Mouse (Mus musculus) c-Kit-positive CD71-positive TER-119-negative erythroid progenitor cells, embryonic 14.5 days (primary cell): ENCODE measurements around the gene Sh3pxd2a.
"Not testable (repeated sequence)": the region's sequence is repeated elsewhere in the genome, so short reads cannot be mapped to it uniquely, and the experiment has no call there.

Source experiments
- DNase-seq: peaks from one replicate; pipeline ENCODE4 v3.0.0-alpha.2; 2013; ENCODE audit warnings: low read depth

Sh3pxd2a gene

DNA sequence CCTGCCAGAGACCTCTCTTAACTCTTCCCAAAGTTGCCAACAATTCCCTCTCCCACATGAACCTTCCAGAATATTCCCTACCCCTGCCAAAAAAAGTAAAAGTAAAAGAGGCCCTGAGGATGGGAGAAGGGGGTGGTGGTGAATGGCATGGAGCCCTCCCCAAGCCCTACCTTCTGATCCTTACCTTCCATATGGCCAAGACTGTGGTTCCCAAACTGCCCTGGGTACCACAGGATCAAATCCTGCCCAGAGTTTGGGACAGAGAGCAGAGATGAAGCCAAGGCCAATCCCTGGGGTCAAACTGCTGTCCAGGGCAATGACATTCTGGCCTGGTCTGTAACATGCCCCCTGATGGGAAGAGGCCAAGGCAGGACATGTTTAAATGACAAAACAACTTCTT is 55.1 kb downstream of the Sh3pxd2a start:
- no peak for DNase-seq

DNA sequence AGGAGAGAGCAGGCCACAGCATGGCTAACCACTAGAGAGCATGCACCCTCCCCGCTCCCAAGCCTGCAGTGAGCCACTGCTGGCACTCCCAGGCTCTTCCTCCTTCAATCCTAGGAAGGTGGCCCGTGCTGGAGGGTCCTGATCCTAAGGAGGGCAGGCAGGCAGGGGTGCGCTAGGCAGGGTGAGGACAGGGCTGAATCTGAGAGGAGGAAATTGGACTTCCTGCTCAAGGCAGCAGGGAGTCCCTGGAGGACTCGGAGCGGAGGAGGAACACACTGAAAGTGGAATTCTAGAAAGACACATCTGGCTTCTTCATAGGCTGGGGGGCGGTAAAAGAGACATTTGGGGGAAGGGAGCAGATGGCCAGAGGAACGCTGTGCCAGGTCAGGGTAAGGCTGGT is 55.5 kb downstream of the Sh3pxd2a start:
- DNase-seq: no peak

DNA sequence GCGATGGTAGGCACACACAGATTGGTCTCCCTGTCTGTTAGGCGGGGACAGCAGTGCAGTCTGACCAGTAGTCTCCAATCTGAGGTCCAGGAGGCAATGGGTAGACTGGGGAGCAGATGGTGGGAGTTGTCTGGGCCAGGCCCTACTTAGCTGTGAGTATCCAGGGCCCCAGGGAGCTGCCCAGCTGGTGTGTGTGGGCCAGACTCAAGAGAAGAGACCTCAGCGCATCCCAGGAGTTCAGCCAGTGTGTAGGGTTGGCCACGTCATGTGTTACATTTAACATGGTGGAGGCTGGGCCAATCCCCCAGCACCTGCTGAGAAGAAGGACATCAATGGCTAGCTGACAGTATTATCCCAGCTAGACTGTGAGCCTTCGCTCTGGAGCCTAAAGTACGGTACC is 56.9 kb downstream of the Sh3pxd2a start:
- DNase-seq: no peak

DNA sequence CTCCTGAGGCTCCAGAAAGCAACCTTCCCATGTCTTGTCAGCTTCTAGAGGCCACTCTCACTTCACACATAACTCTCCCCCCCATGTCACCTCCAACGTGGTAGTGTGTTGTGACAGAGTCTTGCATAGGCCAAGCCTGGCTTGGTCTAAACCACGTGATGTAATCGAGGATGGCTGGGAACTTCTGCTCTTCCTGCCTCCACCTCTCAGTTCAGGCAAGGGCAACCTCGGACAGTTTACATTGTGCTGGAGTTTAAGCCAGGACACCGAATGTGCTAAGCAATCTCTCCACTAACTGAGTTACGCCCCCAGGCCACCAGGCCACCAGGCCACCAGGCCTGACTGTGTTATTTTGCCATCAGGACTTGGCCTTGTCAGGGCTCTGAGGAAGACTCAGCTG is 57.7 kb downstream of the Sh3pxd2a start:
- DNase-seq: no peak

DNA sequence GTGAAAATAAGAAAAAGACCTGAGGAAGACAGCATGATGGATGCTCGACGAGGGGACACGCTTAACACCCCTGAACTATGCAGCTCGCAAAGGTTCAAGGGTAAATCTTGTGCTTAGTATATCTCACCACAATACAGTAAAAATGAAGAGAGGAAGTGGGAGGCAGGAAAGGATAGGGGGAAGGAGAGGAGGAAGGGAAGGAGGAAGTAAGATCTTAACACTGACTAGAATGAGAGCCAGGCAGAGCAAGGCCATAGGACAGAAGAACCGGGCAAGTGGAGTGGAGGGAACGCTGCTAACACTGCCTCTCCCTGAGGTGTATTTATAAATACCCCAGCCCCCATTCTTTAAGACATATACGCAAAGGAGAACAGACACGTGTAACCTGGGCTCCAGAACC is 58.7 kb downstream of the Sh3pxd2a start:
- DNase-seq: no peak

DNA sequence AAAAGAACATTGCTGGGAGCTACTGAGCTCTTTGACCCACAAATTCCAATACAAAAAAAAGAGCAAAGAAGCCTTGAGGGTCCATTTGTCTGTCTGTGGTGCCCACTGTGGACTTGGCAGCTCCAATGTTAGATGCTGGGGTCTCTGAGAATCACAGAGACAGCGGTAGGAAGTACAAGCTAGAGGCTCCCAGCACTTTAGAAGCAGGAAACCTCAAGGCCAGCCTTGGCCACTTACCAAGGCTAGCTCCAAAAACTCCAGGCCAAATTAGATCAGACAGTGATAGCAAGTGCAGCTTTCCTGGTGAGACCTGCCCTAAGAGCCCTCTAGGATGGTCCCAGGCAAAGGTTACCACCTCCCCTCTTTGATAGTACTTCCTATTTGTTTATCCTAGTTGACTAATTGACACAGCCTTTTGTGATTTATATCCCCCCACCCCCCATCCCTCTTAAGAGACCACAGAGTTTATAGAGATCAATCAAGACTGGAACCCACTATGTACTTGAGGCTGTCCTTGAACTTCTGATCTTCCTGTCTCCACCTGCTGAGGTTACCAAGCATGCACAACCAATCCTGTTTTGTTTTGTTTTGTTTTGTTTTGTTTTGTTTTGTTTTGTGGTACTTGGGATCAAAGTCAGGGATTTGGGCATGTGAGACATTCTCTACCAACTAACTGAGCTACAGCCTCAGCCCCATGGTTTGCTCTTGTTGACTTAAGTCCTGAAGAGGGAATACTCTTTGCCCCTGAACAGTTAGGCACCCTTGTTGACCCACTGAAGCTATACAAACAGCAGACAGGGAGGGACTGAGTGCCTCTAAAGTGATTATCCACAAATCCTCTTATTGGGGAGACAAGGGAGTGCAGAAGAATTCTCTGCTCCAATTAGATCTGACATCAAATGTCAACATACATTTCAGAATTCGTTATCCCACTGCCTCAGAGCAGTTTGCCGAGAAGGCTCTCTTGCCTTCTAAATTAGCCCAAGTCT is 60.5 kb downstream of the Sh3pxd2a start:
- DNase-seq: no peak

DNA sequence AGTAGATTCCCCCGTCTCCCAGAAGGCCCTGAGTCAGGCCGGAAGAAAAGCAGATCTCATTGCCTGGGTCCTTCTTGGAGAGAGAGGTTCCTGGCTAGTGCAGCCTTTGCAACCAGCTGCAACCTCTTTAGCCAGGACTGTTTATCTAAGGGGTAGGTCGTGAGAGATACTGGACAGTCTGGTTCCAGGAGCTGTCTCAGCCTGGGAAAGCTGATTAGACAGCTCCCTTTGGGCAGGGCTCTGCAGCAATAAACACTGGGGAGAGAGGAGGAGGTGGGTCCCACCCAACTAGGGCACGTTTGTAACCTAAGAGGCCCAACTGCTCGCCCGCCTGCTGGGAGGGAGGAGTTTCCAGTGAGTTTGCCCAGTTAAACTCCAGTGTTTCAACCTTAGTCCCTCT is 61.2 kb downstream of the Sh3pxd2a start:
- DNase-seq: peak; percentile 79

DNA sequence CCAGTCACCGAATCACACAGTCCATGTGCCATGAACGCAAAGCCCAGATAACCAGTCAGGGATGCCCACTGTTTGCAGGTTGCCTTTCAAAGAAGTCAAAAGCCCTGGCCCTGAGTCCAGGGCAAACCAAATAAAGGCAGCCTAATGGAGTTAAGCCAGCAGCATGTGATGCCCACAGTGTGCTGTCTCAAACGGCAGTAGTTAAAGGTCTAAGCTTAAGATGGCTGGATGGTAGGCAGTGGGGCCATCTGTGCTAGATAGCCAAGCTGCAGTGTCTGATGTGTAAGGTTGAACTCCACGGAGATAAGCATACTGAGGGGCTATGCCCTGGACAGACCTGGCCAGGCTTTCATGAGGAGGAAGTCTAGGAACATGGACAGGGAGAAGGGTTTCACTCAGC is 61.7 kb downstream of the Sh3pxd2a start:
- peak; percentile 35 for DNase-seq

DNA sequence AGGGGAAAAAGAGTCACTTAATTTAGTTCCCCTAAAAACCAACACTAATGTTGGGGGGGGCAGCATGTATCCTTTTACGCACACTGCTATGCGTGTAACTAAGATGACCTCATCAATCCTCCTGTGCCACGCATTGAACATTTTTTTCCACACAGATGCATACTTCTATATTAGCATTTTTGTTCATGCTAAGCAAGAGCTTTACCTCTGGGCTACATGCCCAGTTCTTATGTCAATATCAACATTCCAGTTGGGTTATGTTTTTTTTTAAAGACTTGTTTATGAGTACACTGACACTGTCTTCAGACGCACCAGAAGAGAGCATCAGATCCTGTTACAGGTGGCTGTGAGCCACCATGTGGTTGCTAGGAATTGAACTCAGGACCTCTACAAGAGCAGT is 64.5 kb downstream of the Sh3pxd2a start:
- DNase-seq: no peak

DNA sequence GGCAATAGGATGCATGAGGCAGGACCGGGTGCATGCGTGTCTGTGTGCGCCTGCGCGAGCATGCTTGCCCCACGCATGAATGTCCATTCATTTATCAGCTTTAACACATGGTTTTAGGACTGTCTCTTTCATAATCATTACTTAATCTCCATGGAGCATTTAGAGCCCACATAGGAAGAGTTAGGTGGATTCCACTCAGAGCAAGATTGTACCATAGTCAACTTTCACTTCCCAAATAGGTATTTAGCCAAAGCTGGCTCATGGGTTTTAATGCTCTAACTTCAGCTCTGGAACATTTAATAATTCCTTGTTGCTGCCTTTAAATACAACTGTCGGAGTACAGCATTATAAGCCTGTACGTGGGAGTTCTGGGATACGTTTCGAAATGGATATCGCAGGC is 65.2 kb downstream of the Sh3pxd2a start:
- DNase-seq: no peak

DNA sequence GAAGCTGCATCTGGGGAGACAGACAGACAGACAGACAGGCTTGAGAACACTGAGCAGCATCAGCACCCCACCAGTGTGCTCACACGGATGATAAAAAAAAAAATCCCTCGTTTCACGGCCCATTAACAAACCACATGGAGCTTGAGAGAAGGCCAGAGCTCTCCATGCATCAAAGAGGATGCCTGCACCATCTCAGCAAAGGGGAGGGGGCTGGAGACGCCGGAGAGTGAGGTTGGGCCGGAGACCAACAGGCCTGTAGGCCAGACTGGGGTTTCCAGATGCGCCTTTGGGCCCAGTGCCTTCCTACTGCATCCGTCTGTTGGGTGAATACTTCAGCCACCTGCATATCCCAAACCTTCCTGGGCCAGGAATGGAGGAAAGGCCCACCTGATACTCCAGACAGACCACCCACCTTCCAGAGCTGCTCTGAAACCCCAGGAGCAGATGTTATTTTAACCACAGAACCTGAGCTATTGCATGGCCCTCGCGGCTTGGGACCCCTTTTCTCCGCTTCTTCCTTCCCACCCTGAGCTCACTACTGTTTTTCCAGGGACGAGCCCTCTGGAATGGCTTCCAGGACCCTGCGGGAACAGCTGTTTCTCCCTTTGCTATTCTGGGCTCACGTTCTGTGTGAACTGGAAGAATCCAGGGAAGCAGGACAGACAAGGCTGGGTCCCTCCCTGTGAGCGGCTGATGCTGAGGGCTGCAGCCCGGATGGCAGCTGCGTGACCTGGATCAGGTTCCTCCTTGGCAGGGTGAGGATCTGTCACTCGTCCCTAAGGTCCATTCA is 66.1 kb downstream of the Sh3pxd2a start:
- DNase-seq: no peak

DNA sequence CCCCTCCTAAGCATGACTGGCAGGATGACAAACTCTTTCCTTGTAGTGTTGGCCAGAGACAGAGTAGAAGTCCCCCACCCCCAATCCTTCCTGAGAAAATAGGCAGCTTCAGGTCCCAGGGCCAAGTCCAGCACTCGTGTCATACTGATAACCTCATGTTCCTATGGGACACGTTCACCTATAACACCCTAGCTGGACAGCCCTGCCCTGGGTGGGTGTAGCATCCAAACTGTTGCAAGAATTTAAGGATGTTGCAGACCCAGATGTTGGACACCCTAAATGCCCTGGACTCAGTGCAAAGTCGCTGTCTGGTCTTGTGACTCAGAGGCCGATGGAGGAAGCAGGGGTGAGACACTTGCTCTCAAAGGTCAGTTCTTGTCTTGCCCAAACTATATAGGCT is 68.9 kb downstream of the Sh3pxd2a start:
- no peak for DNase-seq

DNA sequence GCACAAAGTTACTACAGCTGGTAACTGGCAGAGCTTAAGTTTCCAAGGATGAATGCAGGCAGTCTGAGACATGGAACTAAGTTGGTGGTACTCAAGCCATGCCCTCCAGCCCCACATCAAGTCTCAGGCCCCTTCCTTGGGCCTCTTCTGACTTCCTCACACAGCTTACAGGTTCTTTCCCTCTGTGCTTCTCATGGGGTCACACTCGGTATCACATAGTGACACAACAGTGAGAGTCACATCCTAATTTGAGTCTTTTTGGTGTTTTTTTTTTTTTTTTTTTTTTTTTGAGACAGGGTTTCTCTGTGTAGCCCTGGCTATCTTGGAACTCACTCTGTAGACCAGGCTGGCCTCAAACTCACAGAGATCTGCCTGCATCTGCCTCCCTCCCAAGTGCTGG is 69.4 kb downstream of the Sh3pxd2a start:
- DNase-seq: not testable (repeated sequence)

DNA sequence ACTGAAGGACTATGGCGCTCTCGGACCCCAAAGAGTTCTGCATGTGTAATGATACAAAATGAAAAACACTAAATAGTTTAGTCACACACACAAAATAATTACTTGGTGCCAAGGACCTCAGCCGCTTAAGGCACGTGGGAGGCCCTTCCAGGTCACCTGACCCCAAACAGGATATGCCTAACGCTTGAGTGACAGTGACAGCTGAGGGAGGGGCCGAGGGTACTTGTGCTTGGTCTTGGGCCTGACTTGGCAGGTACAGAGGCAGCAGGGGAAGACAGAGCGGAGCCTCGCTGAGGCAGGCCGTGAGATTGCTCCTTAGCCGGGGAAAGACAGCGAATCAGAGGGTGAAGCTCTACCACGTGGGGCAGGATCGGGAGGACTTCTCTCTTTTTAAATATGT is 73.3 kb downstream of the Sh3pxd2a start:
- no peak for DNase-seq

DNA sequence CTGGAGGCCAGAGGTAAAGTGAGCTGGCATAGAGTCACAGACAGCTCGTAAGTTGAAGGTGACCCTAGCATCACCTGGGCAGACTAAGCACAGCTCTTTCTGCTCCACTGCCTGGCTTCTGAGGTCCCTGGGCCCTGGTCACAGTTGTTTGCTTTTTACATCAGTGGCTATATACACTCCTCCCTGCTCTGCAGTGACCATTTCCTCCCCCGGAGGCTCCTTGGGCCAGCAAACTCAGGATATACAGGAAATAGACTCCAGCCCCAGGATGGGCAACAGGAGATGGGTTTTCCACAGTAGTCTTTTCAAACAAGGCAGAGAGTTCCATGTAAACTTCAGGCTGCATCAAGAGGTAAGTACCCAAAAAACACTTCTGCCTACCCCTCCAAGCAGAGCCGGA is 76.3 kb downstream of the Sh3pxd2a start:
- DNase-seq: no peak

DNA sequence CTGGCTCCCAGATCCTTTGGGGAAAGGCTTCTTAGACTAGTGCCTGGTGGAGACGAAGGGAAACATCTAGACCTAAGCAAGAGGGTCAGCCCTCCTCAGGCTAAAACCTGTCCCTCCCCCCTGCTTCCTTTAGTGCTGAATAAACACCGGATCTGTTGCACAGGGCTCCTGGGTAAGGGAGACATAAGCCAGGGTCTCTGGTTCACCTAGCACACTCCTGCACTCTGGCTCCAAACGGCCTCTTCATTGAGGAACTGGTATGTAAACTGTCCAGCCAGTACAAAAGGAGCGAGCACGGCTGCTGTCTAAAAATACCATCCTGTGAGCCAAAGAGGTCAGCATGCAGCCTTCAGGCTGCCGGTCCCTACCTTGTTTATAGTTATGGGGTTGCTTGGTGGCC is 76.8 kb downstream of the Sh3pxd2a start:
- DNase-seq: no peak

DNA sequence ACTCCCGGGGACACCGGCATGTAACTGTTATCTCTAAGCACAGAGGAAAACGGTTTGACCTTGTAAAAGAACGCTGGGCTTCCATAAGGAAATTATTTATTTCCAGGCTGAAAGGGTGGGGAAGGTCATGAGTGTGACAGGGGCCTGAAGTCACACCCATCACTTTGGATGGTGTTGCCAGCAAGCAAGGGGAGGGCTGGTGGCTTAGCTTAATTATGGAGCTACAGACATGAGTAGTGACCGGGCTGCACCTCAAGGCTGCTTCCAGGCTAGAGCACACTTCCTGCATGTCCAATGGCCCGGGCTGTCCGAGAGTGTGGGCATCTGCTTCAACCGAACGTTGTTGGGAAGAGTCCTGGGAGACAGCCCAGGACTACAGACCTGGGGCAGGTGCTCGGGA is 78.2 kb downstream of the Sh3pxd2a start:
- DNase-seq: no peak

DNA sequence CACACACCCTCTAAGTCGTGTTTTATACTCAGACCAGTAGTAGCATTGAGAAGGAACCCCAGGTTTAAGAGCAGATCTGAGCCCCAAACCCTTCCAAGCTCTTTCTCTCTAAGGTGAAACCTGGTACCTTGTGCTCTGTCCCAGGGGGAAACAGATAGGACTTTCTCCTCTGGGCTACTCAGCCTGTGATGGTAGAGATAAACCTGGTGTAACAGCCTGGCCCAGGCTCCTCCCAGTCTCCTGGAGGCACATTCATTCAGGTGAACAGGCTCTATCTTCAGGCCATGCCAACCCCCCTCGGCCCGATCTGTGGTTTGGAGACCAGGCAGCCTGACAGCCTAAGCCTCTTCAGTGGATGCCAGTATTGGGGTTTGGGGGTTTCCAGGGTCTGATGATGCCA is 79.6 kb downstream of the Sh3pxd2a start:
- DNase-seq: peak; percentile 43

DNA sequence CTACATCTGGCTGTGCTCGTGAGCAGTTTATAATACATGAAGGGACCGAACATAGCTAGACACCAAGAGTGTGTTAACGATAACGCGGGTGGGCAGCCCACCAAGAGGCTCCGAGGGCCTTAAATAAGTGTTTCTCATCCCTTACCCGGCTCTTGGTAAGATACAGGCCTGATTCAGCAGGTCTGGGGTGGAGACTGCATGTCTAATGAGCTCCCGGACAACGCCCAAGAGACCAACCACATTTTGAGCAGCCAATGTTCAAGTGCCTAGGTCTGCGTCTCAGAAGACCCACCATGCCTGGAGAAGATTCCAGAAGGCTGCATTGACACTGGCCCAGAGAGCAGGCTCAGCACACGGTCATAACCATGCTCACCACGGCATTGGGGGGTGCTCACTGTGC is 80.2 kb downstream of the Sh3pxd2a start:
- peak; percentile 51 for DNase-seq

DNA sequence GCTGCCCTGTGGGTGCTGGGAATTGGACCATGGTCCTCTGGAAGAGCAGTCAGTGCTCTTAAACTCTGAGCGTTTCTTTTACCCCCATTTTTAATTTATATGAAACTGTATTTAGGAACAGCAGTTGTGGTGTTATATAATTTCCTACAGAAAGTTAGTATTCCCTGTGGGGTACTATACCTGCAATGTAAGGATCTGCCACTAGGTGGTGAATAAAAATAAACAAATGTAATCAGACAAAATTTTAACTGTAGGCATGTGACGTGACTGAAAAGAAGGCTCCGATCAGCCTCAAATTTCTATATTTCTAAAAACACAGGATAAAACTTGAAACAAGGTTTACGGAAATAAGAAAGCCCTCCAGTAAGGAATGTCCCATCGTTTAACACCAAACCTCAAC is 81.9 kb downstream of the Sh3pxd2a start:
- no peak for DNase-seq

DNA sequence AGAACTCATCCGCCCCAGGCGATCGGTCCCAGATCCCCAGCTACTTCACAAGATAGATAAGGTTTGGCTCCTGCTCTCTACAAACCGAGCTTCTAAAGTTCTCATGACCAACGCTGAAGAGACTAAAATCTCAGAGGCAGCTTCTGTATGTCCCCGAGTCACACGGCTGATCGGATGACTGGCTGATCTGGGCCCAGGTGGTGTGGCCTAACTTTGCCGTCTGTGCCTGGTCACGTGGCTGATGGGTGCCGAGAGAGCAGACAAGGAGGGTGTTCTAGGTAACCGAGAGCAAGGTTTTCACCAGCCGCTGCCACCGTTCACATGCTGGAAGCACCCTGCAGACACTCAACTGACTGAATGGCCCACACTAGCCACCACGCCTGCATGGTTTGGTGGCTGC is 83.2 kb downstream of the Sh3pxd2a start:
- DNase-seq: no peak

DNA sequence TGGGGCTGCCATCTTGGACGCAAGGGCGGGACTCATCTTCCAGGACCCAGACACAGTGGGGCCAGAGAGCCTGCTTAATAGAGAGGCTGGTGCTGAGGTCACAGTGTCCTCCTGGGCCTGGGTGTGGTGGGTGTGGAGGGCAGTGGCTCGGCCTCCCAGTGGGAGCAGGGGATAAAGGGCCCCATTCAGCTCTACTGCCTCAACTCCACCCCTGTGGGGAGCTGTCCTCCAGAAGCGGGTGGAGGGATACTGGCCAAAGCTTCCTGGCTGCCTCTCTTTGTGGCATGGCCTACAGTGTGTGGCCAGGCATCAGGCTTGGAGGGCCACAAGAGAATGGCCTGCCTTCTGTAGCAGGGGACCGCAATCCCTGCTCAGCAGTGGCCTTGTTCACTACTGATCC is 85.1 kb downstream of the Sh3pxd2a start:
- DNase-seq: peak; percentile 51

DNA sequence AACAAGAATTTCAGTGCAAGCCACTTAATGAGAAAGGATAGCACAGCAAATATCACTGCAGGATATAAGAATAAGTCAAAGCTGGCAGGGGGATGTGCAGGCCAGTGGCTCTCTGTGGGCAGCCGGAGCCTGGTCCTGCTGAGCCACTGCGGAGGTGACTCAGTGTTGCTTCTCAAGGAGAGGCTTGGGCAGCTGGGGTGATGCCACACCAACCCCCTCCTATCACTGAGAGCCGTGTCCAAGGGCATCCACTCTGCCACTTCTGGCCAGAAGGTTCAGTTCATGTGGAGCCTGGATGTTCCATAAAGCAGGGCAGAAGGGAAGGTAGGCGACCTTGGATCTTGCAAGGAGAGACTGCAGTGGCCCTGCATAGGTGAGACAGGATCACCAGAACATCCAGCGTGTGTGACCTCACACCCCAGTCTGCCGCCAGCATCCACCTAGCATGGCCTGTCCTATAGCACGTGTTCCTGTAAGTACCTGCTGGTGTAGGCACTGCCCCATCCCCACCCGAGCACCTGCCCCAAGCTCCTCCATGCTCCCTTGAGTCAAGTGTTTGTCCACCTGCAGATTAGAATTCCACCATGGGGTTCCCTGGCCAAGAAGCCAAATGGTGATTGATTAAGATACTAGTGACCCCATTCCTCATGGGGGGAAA is 89.2 kb downstream of the Sh3pxd2a start:
- DNase-seq: no peak
